Mouse (Mus musculus): Measurements from ENCODE around the gene Gsap.

DNA sequence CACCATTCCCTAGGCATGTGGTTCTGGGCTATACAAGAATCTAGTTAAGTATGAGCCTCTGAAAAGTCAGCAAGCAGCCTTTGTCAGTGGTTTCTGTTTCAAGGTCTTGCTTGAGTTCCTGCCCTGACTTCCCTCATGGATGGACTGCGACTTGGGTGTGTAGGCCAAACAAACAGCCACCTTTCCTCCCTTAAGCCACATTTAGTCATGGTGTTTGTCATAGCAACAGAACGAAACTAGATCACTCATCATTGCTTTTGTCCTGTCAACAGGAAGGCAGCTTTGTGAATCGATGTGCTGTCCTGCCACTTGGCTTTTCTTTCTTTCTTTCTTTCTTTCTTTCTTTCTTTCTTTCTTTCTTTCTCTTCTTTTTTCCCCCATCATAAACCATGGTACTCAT lies 26.9 kb downstream of the Gsap start:
- TF ChIP-seq CTCF (IDR thresholded peaks at IDR 0.05; ENCODE audit: control insufficient read depth, insufficient read depth, insufficient replicate concordance, low read depth, low read length) (no peak), POLR2A (IDR thresholded peaks at IDR 0.05; ENCODE audit: control insufficient read depth, low read depth, low read length) (no peak)

Data from testis, adult 2 months (tissue).